Mouse (Mus musculus): ENCODE measurements around the gene Padi4. TPM values are rescaled to one million over a fixed set of nuclear protein-coding genes. Genes with fewer than 3 reads are reported as not detected.

Gene Padi4
- total RNA-seq (2014; fragmentation: Nextera tagmentation) (2.3 TPM in 1 of 2 replicates, not detected in the other), total RNA-seq (2017) (0.47 and 9.3 TPM in 2 replicates)

- no peak for ATAC-seq (replicated peaks; ENCODE audit: low FRiP score, low TSS enrichment, poor library complexity, severe bottlenecking)
Observed at GRCm38 (mm10) chr4:140774025-140774800, at the start of gene Padi4. TSS of gene Padi4 (minus strand) at chr4:140774236.

- 0 out of 2 replicates have a peak, but pooled peaks have one; percentile 13 for ATAC-seq (replicated peaks; ENCODE audit: low FRiP score, low TSS enrichment, poor library complexity, severe bottlenecking)
Observed at GRCm38 (mm10) chr4:140821988-140822387, 48.0 kb upstream of the Padi4 start.

DNA sequence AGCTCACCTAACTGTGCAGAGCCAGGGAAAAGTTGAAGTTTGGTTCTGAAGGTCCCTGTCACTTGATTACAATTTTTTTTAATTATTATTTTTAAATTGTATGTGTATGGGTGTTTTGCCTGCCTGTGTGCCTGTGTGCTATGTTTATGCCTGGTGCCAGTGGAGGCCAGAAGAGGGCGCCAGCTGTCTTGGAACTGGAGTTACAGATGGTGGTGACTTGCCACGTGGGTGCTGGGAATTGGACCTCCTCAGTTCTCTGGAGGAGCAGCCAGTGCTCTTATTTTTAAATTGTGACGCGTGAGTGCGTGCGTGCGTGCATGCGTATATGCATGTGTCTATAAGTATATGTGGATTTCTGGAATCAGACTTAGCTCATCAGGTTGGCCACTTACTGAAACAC is 43.4 kb upstream of the Padi4 start:
- no peak for ATAC-seq (replicated peaks; ENCODE audit: low FRiP score, low TSS enrichment, poor library complexity, severe bottlenecking)

DNA sequence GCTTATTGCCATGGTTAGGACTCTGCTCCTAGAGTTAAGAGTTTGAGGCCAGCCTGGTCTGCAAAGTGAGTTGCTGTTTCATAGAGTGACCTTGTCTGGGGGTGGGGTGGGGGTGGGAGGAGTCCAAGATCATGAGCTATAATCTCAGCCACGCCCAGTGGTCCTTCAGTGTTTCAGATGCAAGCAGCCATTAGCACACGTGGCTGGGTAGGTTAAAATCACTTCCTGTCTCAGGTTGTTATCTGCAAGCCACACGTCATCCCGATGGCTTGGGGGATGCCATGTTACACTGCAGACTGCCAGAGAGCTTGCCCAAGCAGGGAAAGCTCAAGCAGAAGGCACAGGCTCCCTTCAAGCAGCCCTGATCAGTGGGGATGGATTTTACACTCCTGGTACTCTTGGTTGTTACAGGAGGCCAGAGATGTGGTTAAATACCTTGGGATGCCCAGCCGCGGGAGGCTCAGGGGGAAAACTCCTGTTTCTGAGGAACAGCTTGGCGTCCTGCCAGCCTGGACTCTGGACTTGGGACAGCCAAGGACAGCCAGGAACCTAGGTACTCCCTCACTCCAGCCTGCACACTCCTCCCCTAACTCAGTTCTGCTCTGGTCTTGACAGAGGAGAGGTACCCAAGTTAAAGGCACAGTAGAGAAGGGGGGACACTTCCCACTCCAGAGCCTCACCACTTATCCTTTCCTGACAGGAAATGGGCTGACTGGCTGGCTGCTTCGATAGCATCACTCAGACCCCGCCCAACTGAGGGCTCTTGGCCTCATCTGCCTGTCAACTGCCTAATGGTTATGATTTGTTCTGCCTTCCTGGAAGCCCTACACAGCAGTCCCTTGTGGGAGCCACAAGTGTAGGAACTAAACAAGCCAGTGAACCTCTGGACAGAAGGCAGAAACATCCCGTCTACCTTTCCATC is 42.2 kb upstream of the Padi4 start:
- peak; percentile 25; the same call in 1 of the 2 replicates for ATAC-seq (replicated peaks; ENCODE audit: low FRiP score, low TSS enrichment, poor library complexity, severe bottlenecking)

- ATAC-seq (replicated peaks; ENCODE audit: low FRiP score, low TSS enrichment, poor library complexity, severe bottlenecking), result no peak
Observed at GRCm38 (mm10) chr4:140815496-140815895, 41.5 kb upstream of the Padi4 start.

DNA sequence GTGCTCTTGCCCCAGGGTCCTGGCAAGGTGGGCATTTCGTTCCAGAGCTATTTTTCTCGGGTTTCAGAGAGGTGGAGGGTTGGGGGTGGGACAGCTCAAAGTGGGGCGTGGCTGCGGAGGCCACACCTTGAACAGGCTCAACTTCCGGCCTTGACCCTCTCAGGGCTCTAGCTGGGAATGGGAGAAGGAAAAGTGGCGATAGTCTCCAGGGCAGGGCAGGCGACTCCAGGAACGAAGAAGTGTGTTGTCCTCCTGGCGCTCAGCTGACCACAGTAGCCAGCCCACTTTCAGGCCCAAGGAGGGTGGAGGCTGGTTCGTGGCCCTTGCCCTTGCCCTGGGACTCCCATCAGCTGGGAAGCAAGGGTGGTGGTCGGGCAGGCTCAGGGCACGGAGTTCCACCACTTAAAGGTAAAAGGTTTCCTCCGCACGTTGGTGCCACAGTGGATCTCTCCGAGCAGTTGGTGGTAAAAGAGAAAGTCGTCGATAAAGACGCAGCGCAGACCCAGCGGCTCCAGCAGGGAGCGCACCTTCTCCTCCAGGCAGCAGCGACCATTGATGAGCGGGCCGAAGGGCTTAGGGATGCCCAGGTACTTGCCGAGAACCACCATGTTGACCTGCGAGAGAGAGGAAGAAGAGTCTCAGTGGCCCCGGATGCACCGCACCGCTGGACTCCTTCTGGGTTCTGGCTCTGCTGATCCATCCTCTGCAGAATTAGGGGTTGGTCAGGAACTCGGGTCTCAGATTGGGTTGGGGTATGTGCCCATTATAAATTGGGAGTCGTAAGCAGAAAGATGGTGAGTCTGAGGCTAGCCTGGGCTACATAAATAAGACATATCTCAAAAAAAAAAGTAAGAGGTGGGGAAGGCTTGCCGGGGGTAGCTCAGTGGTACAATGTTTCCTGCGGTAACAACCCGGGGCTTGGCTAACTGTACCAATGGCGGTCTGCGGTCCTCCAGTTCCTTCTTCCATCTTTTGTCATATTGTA is 40.5 kb upstream of the Padi4 start:
- peak; percentile 54 for ATAC-seq (replicated peaks; ENCODE audit: low FRiP score, low TSS enrichment, poor library complexity, severe bottlenecking)

GRCm38 (mm10) chr4:140813358-140814185 is 39.5 kb upstream of the Padi4 start:
- ATAC-seq (replicated peaks; ENCODE audit: low FRiP score, low TSS enrichment, poor library complexity, severe bottlenecking), result no peak

GRCm38 (mm10) chr4:140812609-140813008 is 38.6 kb upstream of the Padi4 start:
- no peak for ATAC-seq (replicated peaks; ENCODE audit: low FRiP score, low TSS enrichment, poor library complexity, severe bottlenecking)

DNA sequence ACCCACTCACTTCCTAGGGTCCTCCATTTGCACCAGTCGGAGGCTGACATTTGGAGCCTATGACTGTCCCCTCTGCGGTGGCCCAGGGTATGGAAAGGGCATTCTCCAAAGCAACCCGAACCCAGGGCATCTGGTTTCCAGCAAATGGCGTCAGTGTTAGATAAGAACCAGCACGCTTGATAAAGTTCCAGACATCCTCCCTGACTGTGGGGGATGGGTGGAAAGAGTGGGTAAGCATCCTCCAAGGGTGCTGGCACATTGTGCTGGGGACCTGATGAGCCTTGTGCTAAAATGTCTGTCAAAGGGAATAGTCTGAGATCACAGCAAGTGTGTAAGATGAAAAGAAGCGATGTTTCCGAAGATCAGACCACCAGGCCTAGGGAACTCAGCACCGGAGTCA is 38.2 kb upstream of the Padi4 start:
- no peak for ATAC-seq (replicated peaks; ENCODE audit: low FRiP score, low TSS enrichment, poor library complexity, severe bottlenecking)

DNA sequence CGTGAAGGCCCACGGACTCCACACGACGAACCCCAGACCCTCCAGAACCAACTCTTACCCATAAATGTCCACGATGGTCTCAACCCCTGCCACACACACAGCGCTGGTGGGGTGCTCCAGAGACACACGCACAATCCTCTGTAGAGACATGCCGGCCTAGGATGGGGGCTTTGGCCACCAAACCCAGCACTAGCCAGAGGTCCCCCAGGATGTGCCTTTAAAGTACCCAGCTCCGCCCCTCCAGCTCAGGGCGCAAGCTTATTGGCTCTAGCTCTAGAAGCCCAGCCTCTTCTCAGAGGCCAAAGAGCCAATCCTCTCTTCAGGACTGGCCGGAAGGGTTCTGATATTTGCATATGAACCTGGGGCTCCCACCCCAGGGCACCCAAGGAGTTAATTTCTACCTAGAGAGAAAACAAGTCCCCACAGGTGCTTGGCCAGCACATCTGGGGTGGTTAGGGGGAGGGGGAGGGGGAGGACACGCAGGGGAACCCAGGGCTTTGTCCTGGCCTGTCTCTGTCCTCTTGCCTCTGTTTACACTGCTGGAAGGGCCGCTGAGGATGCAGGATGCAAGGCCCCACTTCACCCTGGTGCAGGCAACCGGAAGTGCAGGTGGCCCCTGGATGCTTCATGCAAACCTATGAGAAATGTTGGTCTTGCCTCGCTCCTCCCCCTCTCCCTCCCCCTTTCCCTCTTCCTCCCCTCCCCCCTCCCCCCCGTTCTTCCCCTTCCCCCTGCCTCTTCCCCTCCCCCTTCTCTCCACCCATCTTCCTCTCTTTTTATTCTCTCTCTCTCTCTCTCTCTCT is 36.6 kb upstream of the Padi4 start, which contains the start of gene Padi3:
Padi3 (minus strand) TSS at position 191 of the 803 bp plus-strand sequence.
- ATAC-seq (replicated peaks; ENCODE audit: low FRiP score, low TSS enrichment, poor library complexity, severe bottlenecking), result peak; percentile 20; the same call in 1 of the 2 replicates

GRCm38 (mm10) chr4:140809118-140809517 is 35.1 kb upstream of the Padi4 start:
- ATAC-seq (replicated peaks; ENCODE audit: low FRiP score, low TSS enrichment, poor library complexity, severe bottlenecking), result peak; percentile 27

GRCm38 (mm10) chr4:140804601-140805000 is 30.6 kb upstream of the Padi4 start:
- no peak for ATAC-seq (replicated peaks; ENCODE audit: low FRiP score, low TSS enrichment, poor library complexity, severe bottlenecking)

GRCm38 (mm10) chr4:140801364-140801763 is 27.3 kb upstream of the Padi4 start:
- ATAC-seq (replicated peaks; ENCODE audit: low FRiP score, low TSS enrichment, poor library complexity, severe bottlenecking), result no peak

DNA sequence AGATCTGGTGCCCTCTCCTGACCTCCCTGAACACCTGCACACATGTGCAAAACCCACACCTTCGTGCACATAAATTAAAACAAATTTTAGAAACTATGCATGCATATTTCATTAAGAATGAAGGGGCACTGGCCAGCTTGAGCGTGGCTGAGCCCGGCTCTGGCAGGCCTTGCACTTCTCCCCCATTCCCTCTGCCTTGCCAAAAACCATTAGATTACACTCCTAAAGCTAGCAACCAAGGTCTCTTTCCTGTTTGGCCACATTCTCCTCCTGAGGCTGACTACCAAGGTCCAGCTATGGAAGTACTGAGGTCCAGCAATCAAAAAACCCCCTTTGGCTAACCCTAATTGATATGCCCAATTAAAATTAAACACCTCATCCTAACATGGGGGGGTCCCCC is 22.8 kb upstream of the Padi4 start:
- ATAC-seq (replicated peaks; ENCODE audit: low FRiP score, low TSS enrichment, poor library complexity, severe bottlenecking), result no peak

DNA sequence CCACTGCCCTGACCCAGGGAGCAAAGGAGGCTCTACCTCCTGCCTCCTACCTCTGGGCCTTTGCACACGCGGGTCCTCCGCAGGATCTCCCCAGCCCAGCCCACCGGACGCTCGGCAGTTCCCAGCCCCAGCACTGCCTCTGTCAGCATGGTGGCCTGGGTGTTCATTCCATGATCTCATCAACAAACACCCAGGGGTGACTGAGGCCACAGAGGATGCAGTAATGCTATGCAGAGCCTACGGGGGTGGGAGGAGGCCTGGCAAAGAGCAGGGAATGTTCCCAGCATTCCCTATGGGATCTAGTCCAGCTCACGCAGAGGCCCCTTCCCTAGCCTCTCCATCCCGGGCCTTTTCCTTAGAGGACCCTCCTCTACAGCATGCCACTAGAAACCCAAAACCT is 20.6 kb upstream of the Padi4 start:
- no peak for ATAC-seq (replicated peaks; ENCODE audit: low FRiP score, low TSS enrichment, poor library complexity, severe bottlenecking)

DNA sequence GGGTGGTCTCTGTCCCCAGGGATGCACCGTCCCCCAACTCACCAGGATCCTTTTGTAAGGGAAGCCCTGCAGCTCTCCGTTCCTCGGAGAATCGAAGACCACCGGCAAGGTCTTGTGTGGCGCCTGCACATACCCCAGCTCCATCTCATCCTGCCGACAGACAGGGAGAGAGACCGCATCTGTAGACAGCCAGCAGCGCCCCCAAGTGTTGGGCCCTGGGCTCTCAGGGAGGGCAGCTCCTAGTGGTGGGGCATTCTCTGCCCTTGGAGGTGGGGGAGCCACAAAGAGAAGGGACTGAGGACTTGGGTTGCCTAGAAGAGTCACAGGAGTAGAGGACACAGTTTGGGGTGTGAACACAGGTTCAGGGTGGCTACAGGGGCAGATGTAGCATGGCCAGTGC is 19.8 kb upstream of the Padi4 start:
- ATAC-seq (replicated peaks; ENCODE audit: low FRiP score, low TSS enrichment, poor library complexity, severe bottlenecking), result no peak

- no peak for ATAC-seq (replicated peaks; ENCODE audit: low FRiP score, low TSS enrichment, poor library complexity, severe bottlenecking)
Observed at GRCm38 (mm10) chr4:140792584-140792983, 18.5 kb upstream of the Padi4 start.

Measured in megakaryocyte-erythroid progenitor cell, adult 5-6 weeks (primary cell).